Mouse (Mus musculus): ENCODE measurements at regions not wholly inside any gene's neighbourhood (a gene's known extent, or its start where the extent isn't known, plus 50 kb on each side); places are given as distances from the start of the nearest gene placed in this dataset.

GRCm38 (mm10) chr9:95289008-95289407 is 117.5 kb downstream of the Chst2 start:
- H3K27me3 ChIP-seq: no peaks in the 10 kb centered on the region
- H3K36me3 ChIP-seq: no peaks in the 10 kb centered on the region
- no peak overlapping the region for H3K9ac ChIP-seq
- H3K4me2 ChIP-seq (replicated peaks): no peak overlapping the region
- no peaks in the 10 kb centered on the region for H3K4me1 ChIP-seq
- no peak overlapping the region for H3K27ac ChIP-seq (replicated peaks)
- no peaks in the 10 kb centered on the region for H3K9me3 ChIP-seq (replicated peaks)
- H3K4me3 ChIP-seq (replicated peaks): no peak overlapping the region
- no peak for ATAC-seq (ENCODE audit: insufficient number of reproducible peaks, low FRiP score, low TSS enrichment, low read depth)

- Histone ChIP-seq H3K4me1 (peaks cover 3% of the 10 kb centered on the region; the same call in 1 of the 2 replicates), H3K9me3 (replicated peaks) (no peaks in the 10 kb centered on the region), H3K9ac (no peak overlapping the region), H3K27ac (replicated peaks) (no peak overlapping the region), H3K36me3 (no peaks in the 10 kb centered on the region), H3K4me2 (replicated peaks) (no peak overlapping the region), H3K27me3 (no peaks in the 10 kb centered on the region), H3K4me3 (replicated peaks) (no peak overlapping the region)
- WGBS: 90% methylated on average over 3 of the region's 3 CpGs
- no peak for ATAC-seq (ENCODE audit: insufficient number of reproducible peaks, low FRiP score, low TSS enrichment, low read depth)
These were observed 123.5 kb downstream of the Chst2 start for GRCm38 (mm10) chr9:95282996-95283395.

GRCm38 (mm10) chr9:95282502-95282901 is 124.0 kb downstream of the Chst2 start:
- peaks cover 3% of the 10 kb centered on the region; the same call in 1 of the 2 replicates for H3K4me1 ChIP-seq
- no peaks in the 10 kb centered on the region for H3K9me3 ChIP-seq (replicated peaks)
- no peak overlapping the region for H3K9ac ChIP-seq
- H3K27me3 ChIP-seq: no peaks in the 10 kb centered on the region
- no peak overlapping the region for H3K4me3 ChIP-seq (replicated peaks)
- WGBS: 87% methylated on average over 2 of the region's 2 CpGs
- no peak overlapping the region for H3K27ac ChIP-seq (replicated peaks)
- H3K4me2 ChIP-seq (replicated peaks): no peak overlapping the region
- no peaks in the 10 kb centered on the region for H3K36me3 ChIP-seq
- ATAC-seq (ENCODE audit: insufficient number of reproducible peaks, low FRiP score, low TSS enrichment, low read depth): no peak

Data from embryonic facial prominence, embryonic 15.5 days (tissue).